Mouse (Mus musculus) testis, adult 2 months (tissue): Measurements from ENCODE around the gene Camta1.

Experiments
- CTCF ChIP-seq: fragments of 200-500 bp; IDR thresholded peaks from 2 replicates; pipeline ENCODE4 v1.5.1; 2012; ENCODE audit warnings: low read depth, mild to moderate bottlenecking, inconsistent platforms, low read length, moderate library complexity; ENCODE audit not compliant: control insufficient read depth, insufficient read depth, insufficient replicate concordance
- POLR2A ChIP-seq: fragments of 200-500 bp; IDR thresholded peaks from 2 replicates; pipeline ENCODE4 v1.6.1; 2012; ENCODE audit warnings: low read depth, mild to moderate bottlenecking, inconsistent platforms, low read length, moderate library complexity; ENCODE audit not compliant: control insufficient read depth

GRCm38 (mm10) chr4:150980153-150980552, 881.5 kb downstream of the Camta1 start:
- TF ChIP-seq CTCF (no peak), POLR2A (no peak)
